Mouse (Mus musculus) lung, postnatal 0 days (tissue): ENCODE measurements around the gene Lpp. TPM values are rescaled to one million over a fixed set of nuclear protein-coding genes. Genes with fewer than 3 reads are reported as not detected.

Experiments used
- ATAC-seq: fragments of 200-750 bp; cut with Nextera tagmentation; 2 replicates; pipeline ENCODE4 v1.8.0; 2017; ENCODE audit warnings: moderate library complexity
- DNase-seq: peaks from one replicate; pipeline ENCODE4 v3.0.0-alpha.2; 2016; ENCODE audit warnings: low spot score
- H3K27ac ChIP-seq: fragments of 300-500 bp; sonication (generic); 2 replicates; pipeline ENCODE4 v1.5.1; 2014; ENCODE audit warnings: antibody characterized with exemption, mild to moderate bottlenecking, low read length, mixed read lengths
- H3K27me3 ChIP-seq: fragments of 300-500 bp; sonication (generic); replicated peaks from 2 replicates; pipeline ENCODE4 v1.6.1; 2014; ENCODE audit warnings: low read length, mixed read lengths; ENCODE audit not compliant: insufficient read depth
- H3K36me3 ChIP-seq: fragments of 300-500 bp; sonication (generic); 2 replicates; pipeline ENCODE4 v1.6.1; 2014; ENCODE audit warnings: low read length, mixed read lengths; ENCODE audit not compliant: insufficient read depth
- H3K4me1 ChIP-seq: fragments of 300-500 bp; sonication (generic); 2 replicates; pipeline ENCODE4 v1.6.1; 2014; ENCODE audit warnings: antibody characterized with exemption, low read depth, low read length, mixed read lengths; ENCODE audit not compliant: insufficient read depth
- H3K4me2 ChIP-seq: fragments of 300-500 bp; sonication (generic); replicated peaks from 2 replicates; pipeline ENCODE4 v1.6.1; 2014; ENCODE audit warnings: low read depth, mild to moderate bottlenecking, low read length, moderate library complexity, mixed read lengths
- H3K4me3 ChIP-seq: fragments of 300-500 bp; sonication (generic); 2 replicates; pipeline ENCODE4 v1.5.1; 2014; ENCODE audit warnings: low read depth, low read length
- H3K9ac ChIP-seq: fragments of 300-500 bp; sonication (generic); replicated peaks from 2 replicates; pipeline ENCODE4 v1.6.1; 2014; ENCODE audit warnings: low read depth, mild to moderate bottlenecking
- H3K9me3 ChIP-seq: fragments of 300-500 bp; sonication (generic); 2 replicates; pipeline ENCODE4 v1.6.1; 2016; ENCODE audit warnings: low read length, mixed read lengths
- CTCF ChIP-seq: IDR thresholded peaks from 2 replicates; pipeline ENCODE4 v1.5.1; 2016; ENCODE audit warnings: antibody characterized with exemption, mild to moderate bottlenecking
- EP300 ChIP-seq: IDR thresholded peaks from 2 replicates; pipeline ENCODE4 v1.6.1; 2016; ENCODE audit warnings: antibody characterized with exemption, mild to moderate bottlenecking, control low read depth
- WGBS: fragments of 180-500 bp; shearing (Covaris S2); extraction: QIAGEN DNeasy Blood & Tissue Kit; methylation state at CpG from one replicate; pipeline ENCODE4 v1.1.7; 2014; 5-methylcytosine and 5-hydroxymethylcytosine counted together
- polyA plus RNA-seq: library from polyadenylated mRNA; unstranded; fragments of >200 nt; fragmentation: Nextera tagmentation; extraction: Ambion mirVana; gene quantifications from 2 replicates; pipeline ENCODE4 v1.2.1, GENCODE M21; 2015

Gene Lpp
- polyA plus RNA-seq, 1 experiment from 2014 or later, result 36.8 TPM

DNA sequence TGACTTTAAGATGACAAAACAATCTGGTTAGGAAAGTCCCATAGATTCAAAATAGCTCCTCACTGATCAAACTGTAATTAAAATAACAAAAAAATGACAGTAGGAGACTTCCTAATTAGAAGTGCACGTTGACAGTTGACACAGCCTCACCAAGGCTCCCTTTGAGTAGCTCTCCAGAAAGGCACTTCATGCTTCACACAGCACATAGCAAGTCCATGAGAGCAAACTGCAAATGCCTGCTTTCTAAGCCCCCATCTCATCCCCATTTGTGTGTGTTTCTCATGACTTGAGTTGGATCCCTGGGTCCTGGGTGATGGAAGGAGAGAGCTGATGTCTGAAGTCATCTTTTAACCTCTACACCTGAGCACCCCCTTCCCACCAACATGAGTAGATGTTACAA, 78.5 kb downstream of the Lpp start:
- H3K4me2 ChIP-seq, result no peak overlapping the region
- H3K4me3 ChIP-seq, result no peak overlapping the region
- no peak for TF ChIP-seq EP300
- TF ChIP-seq CTCF, result no peak
- H3K36me3 ChIP-seq, result no peaks in the 10 kb centered on the region
- ATAC-seq (no peak), DNase-seq (no peak)
- H3K9ac ChIP-seq, result no peak overlapping the region
- no peaks in the 10 kb centered on the region for H3K27me3 ChIP-seq
- no peaks in the 10 kb centered on the region for H3K9me3 ChIP-seq
- 28% methylated on average over 1 of the region's 1 CpGs for WGBS
- no peak overlapping the region for H3K27ac ChIP-seq
- peaks cover 13% of the 10 kb centered on the region; the same call in 1 of the 2 replicates for H3K4me1 ChIP-seq

DNA sequence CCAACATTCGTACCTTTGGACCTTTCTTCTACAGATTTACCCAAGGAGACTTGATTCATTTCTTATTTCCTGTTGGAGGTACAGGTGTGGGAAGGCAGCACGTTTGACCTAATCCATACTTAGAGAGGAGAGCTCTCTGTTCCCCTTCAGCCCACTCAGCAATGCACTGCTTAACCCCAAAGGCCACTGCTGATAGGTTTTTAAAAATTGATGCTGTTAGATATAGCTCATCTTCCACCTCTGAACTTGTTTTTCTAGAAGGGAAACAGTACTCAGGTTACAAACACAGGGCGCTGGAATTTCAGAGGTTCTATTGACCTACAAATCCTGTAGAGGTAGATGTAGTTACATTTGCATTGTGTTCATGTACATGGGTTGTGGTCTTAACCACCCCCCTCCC, 80.7 kb downstream of the Lpp start:
- TF ChIP-seq EP300, result no peak
- no peak for TF ChIP-seq CTCF
- no peak overlapping the region for H3K4me3 ChIP-seq
- H3K4me1 ChIP-seq, result peaks cover 20% of the 10 kb centered on the region; the same call in 1 of the 2 replicates
- DNase-seq (no peak), ATAC-seq (no peak)
- H3K36me3 ChIP-seq, result no peaks in the 10 kb centered on the region
- WGBS, result 67% methylated on average over 3 of the region's 3 CpGs
- H3K9me3 ChIP-seq, result no peaks in the 10 kb centered on the region
- H3K27me3 ChIP-seq, result no peaks in the 10 kb centered on the region
- no peak overlapping the region for H3K27ac ChIP-seq
- no peak overlapping the region for H3K4me2 ChIP-seq
- H3K9ac ChIP-seq, result no peak overlapping the region

DNA sequence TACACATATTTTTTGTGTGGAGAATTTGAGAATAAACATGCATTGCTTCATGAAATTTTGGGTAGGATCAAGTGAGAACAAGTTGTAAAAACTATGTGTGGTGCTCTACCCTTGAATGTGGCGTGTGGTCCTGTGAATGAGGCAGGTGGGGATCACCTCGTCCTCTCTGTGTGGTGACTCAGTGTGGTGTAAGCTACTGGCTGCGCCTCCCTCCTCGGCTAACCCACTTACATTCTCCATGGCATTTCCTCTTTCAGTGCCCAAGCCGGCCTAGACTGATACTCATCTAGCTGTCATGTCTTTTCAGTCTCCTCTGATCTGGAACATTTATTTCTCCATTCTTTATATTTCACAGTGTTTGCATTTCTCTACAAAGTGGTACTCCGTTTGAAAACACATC, 81.5 kb downstream of the Lpp start:
- WGBS, result 34% methylated on average over 6 of the region's 6 CpGs
- no peak overlapping the region for H3K27ac ChIP-seq
- TF ChIP-seq CTCF (no peak), EP300 (peak; percentile 19; the same call in 1 of the 2 replicates)
- ATAC-seq (peak; percentile 66), DNase-seq (peak; percentile 42)
- H3K9ac ChIP-seq, result no peak overlapping the region
- no peaks in the 10 kb centered on the region for H3K9me3 ChIP-seq
- H3K4me3 ChIP-seq, result no peak overlapping the region
- no peak overlapping the region for H3K4me2 ChIP-seq
- no peaks in the 10 kb centered on the region for H3K36me3 ChIP-seq
- peaks cover 24% of the 10 kb centered on the region; the same call in 1 of the 2 replicates for H3K4me1 ChIP-seq
- H3K27me3 ChIP-seq, result no peaks in the 10 kb centered on the region

DNA sequence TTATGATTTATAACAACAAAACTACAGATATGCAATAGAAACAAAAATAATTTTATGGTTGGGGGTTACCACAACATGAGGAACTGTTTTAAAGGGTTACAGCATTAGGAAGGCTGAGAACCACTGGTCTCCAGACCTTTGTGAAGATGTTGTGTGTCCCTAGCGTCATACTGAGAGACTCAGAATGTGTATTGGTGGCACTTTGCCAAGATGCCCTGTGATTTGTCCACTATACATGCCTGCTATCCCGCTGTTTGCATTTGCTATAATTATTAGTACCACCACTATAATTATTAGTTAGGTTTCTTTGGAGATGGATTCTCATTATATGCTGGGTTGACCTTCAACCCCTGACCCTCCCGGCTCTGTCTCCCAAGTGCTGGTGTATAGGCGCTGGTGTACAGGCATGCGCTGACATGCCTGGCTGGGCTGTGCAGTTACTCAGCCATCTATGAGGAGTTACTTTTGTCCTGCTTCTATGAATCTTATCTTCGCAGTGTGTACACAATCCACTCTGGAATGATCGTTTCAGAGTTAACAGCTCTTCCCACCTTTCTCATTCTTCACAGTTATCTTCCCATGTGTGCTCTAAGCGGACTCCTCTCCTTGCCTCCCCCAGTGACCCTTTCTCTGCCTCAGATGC, 82.1 kb downstream of the Lpp start:
- H3K27me3 ChIP-seq, result no peaks in the 10 kb centered on the region
- no peaks in the 10 kb centered on the region for H3K36me3 ChIP-seq
- TF ChIP-seq EP300 (no peak), CTCF (no peak)
- H3K9ac ChIP-seq, result no peak overlapping the region
- H3K4me1 ChIP-seq, result peaks cover 24% of the 10 kb centered on the region; the same call in 1 of the 2 replicates
- DNase-seq, result no peak
- H3K9me3 ChIP-seq, result no peaks in the 10 kb centered on the region
- H3K4me3 ChIP-seq, result no peak overlapping the region
- 56% methylated on average over 8 of the region's 8 CpGs for WGBS
- no peak for ATAC-seq
- H3K27ac ChIP-seq, result no peak overlapping the region
- no peak overlapping the region for H3K4me2 ChIP-seq

DNA sequence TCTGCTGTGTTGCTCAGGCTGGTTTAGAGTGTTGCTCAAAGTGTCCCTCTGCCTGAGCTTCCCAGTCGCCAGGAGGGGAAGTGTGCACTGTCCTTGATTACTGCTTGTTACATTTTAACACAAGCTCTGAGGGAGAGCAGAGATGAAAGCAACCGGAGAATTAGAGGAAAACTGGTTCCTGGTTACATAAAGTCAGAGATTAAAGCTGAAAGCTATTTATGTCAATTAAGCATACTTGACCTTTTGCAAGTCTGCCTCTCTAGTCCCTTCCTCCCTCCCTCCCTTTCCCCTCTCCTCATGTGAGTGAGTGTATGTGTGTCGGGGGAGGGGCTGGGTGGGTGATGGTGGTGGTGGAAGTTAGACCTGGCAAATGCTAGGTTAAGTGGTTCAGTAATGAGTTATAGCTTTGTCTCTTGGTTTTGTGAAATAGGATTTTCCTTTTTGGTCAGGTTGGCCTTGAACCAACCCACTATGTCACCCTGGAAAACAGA, 83.6 kb downstream of the Lpp start:
- Histone ChIP-seq H3K4me1 (peaks cover 16% of the 10 kb centered on the region; the same call in 1 of the 2 replicates), H3K27ac (no peak overlapping the region), H3K9me3 (no peaks in the 10 kb centered on the region), H3K27me3 (no peaks in the 10 kb centered on the region), H3K36me3 (no peaks in the 10 kb centered on the region), H3K4me2 (no peak overlapping the region), H3K4me3 (no peak overlapping the region), H3K9ac (no peak overlapping the region)
- TF ChIP-seq CTCF (no peak), EP300 (no peak)
- DNase-seq, result peak; percentile 63
- peak; percentile 37; the same call in 1 of the 2 replicates for ATAC-seq
- WGBS, result 25% methylated on average over 3 of the region's 3 CpGs

DNA sequence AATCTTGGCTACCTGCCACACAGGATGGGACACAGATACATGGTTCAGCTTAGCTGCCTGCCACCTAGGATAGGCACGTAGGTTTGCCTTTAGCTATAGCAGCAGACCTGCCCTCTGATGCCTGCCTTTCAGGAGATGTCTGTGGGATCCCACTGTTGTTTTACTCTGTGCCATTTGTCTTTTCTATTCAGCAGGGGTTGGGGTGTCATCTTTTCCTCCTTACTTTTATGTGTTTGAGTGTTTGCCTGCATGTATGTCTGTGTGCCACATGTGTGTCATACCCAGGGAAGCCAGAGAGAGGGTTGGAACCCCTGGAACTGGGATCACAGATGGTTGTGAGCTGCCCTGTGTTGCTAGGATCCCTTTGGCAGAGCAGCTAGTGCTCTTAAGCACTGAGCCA, 84.7 kb downstream of the Lpp start:
- Histone ChIP-seq H3K27me3 (no peaks in the 10 kb centered on the region), H3K9ac (no peak overlapping the region), H3K9me3 (no peaks in the 10 kb centered on the region), H3K27ac (no peak overlapping the region), H3K4me3 (no peak overlapping the region), H3K4me2 (no peak overlapping the region), H3K36me3 (no peaks in the 10 kb centered on the region), H3K4me1 (peaks cover 12% of the 10 kb centered on the region; the same call in 1 of the 2 replicates)
- ATAC-seq (no peak), DNase-seq (no peak)
- TF ChIP-seq EP300 (no peak), CTCF (no peak)
- WGBS, result 84% methylated on average over 1 of the region's 1 CpGs
